Mouse (Mus musculus): ENCODE measurements at regions not wholly inside any gene's neighbourhood (a gene's known extent, or its start where the extent isn't known, plus 50 kb on each side); places are given as distances from the start of the nearest gene placed in this dataset.

- Histone ChIP-seq H3K4me1 (replicated peaks) (no peaks in the 10 kb centered on the region), H3K9ac (no peak overlapping the region), H3K4me3 (replicated peaks) (no peak overlapping the region), H3K4me2 (no peak overlapping the region), H3K9me3 (replicated peaks) (no peaks in the 10 kb centered on the region), H3K27me3 (no peaks in the 10 kb centered on the region), H3K27ac (replicated peaks) (no peak overlapping the region), H3K36me3 (replicated peaks) (no peaks in the 10 kb centered on the region)
- ATAC-seq (ENCODE audit: insufficient read depth) = no peak
- 53% methylated on average over 1 of the region's 1 CpGs for WGBS (ENCODE audit: insufficient replicate concordance)
Measured at GRCm38 (mm10) chr3:19848736-19849269, 108.1 kb upstream of the Cp start.

DNA sequence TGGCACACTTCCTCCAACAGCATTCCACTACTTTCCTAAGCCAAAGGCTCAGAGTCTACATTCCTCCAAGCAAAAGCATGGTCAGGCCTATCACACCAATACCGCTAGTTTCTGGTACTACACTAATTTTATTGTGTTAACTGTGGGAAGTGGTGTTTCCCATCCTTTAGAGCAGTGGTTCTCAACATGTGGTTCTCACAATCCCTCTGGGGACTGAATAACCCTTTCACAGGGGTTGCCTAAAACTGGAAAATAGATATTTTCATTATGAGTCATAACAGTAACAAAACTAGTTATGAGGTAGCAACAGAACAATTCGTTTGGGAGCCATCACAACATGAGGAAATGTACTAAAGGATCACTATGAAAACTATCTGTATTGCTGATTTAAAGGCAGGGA, 74.2 kb upstream of the Cp start:
- H3K27me3 ChIP-seq = no peaks in the 10 kb centered on the region
- no peak overlapping the region for H3K27ac ChIP-seq (replicated peaks)
- WGBS (ENCODE audit: insufficient replicate concordance) = 48% methylated on average over 2 of the region's 2 CpGs
- no peak overlapping the region for H3K9ac ChIP-seq
- no peaks in the 10 kb centered on the region for H3K4me1 ChIP-seq (replicated peaks)
- ATAC-seq (ENCODE audit: insufficient read depth) = no peak
- H3K36me3 ChIP-seq (replicated peaks) = no peaks in the 10 kb centered on the region
- H3K9me3 ChIP-seq (replicated peaks) = no peaks in the 10 kb centered on the region
- no peak overlapping the region for H3K4me3 ChIP-seq (replicated peaks)
- H3K4me2 ChIP-seq = no peak overlapping the region

GRCm38 (mm10) chr3:19888405-19888804, 68.4 kb upstream of the Cp start:
- no peaks in the 10 kb centered on the region for H3K27me3 ChIP-seq
- H3K9me3 ChIP-seq (replicated peaks) = no peaks in the 10 kb centered on the region
- H3K27ac ChIP-seq (replicated peaks) = no peak overlapping the region
- no peaks in the 10 kb centered on the region for H3K36me3 ChIP-seq (replicated peaks)
- no peaks in the 10 kb centered on the region for H3K4me1 ChIP-seq (replicated peaks)
- ATAC-seq (ENCODE audit: insufficient read depth) = no peak
- H3K4me3 ChIP-seq (replicated peaks) = no peak overlapping the region
- no peak overlapping the region for H3K4me2 ChIP-seq
- no peak overlapping the region for H3K9ac ChIP-seq

- WGBS (ENCODE audit: insufficient replicate concordance) = 5% methylated on average over 10 of the region's 10 CpGs
- ATAC-seq (ENCODE audit: insufficient read depth) = peak; percentile 57; the same call in 1 of the 2 replicates
- peaks cover 28% of the 10 kb centered on the region for H3K4me1 ChIP-seq (replicated peaks)
- peak overlapping the region; percentile 69 for H3K9ac ChIP-seq
- no peaks in the 10 kb centered on the region for H3K9me3 ChIP-seq (replicated peaks)
- 0 out of 2 replicates have a peak overlapping the region, but pooled peaks have one; percentile 42 for H3K27ac ChIP-seq (replicated peaks)
- no peaks in the 10 kb centered on the region for H3K27me3 ChIP-seq
- H3K36me3 ChIP-seq (replicated peaks) = no peaks in the 10 kb centered on the region
- peak overlapping the region; percentile 86 for H3K4me2 ChIP-seq
- peak overlapping the region; percentile 79 for H3K4me3 ChIP-seq (replicated peaks)
Measured at GRCm38 (mm10) chr3:19894258-19894629, 62.6 kb upstream of the Cp start.

GRCm38 (mm10) chr3:19894630-19895578, 62.0 kb upstream of the Cp start:
- Histone ChIP-seq H3K9ac (peak overlapping the region; percentile 69), H3K4me1 (replicated peaks) (peaks cover 28% of the 10 kb centered on the region), H3K27ac (replicated peaks) (peak overlapping the region; percentile 55), H3K4me3 (replicated peaks) (peak overlapping the region; percentile 79), H3K27me3 (no peaks in the 10 kb centered on the region), H3K9me3 (replicated peaks) (no peaks in the 10 kb centered on the region), H3K4me2 (peak overlapping the region; percentile 86), H3K36me3 (replicated peaks) (no peaks in the 10 kb centered on the region)
- under 1% methylated on average over 68 of the region's 68 CpGs for WGBS (ENCODE audit: insufficient replicate concordance)
- ATAC-seq (ENCODE audit: insufficient read depth) = peak; percentile 94

DNA sequence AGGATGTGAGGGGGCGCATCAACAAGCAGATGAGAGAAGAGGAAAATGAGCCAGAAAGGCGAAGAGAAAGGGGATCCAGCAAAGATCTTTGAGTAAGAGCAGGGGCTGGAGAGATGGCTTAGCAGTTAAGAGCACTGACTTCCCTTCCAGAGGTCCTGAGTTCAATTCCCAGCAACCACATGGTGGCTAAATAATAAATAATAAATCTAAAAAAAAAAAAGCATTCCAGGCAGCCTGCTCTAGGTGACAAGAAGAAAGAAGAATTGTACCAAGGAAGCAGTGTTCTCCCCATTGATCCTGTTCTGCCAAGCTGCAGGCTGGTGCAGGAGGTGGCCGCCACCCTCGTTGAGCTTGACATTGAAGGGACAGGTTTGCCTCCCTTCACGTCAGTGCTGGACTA, 61.1 kb upstream of the Cp start:
- H3K9me3 ChIP-seq (replicated peaks) = no peaks in the 10 kb centered on the region
- peaks cover 28% of the 10 kb centered on the region for H3K4me1 ChIP-seq (replicated peaks)
- H3K27me3 ChIP-seq = no peaks in the 10 kb centered on the region
- 32% methylated on average over 5 of the region's 5 CpGs for WGBS (ENCODE audit: insufficient replicate concordance)
- peak overlapping the region; percentile 86 for H3K4me2 ChIP-seq
- ATAC-seq (ENCODE audit: insufficient read depth) = no peak
- H3K36me3 ChIP-seq (replicated peaks) = no peaks in the 10 kb centered on the region
- no peak overlapping the region for H3K27ac ChIP-seq (replicated peaks)
- H3K4me3 ChIP-seq (replicated peaks) = peak overlapping the region; percentile 79
- peak overlapping the region; percentile 69 for H3K9ac ChIP-seq

DNA sequence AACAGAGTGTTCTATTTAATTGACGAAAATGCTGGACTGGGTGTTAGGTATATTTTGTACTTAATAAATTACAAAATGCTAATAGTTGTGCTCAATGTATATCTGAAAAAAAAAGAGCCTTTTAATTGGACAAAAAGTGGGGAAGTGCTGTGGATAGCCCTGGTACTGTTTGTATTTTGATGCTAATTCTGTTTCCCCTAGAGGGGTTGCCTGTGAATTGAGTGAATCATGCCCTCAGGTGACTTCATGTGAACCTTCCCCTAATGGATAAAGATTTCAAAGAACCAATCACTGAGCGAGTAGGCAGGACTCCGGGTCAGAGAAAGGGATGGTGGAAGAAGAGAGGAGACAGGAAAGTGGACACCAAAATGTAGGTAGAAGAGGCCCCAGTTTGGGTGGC, 59.7 kb upstream of the Cp start:
- ATAC-seq (ENCODE audit: insufficient read depth) = no peak
- H3K27me3 ChIP-seq = no peaks in the 10 kb centered on the region
- H3K9ac ChIP-seq = no peak overlapping the region
- no peak overlapping the region for H3K4me3 ChIP-seq (replicated peaks)
- 83% methylated on average over 3 of the region's 3 CpGs for WGBS (ENCODE audit: insufficient replicate concordance)
- peaks cover 28% of the 10 kb centered on the region for H3K4me1 ChIP-seq (replicated peaks)
- no peaks in the 10 kb centered on the region for H3K9me3 ChIP-seq (replicated peaks)
- no peak overlapping the region for H3K4me2 ChIP-seq
- H3K36me3 ChIP-seq (replicated peaks) = no peaks in the 10 kb centered on the region
- no peak overlapping the region for H3K27ac ChIP-seq (replicated peaks)

DNA sequence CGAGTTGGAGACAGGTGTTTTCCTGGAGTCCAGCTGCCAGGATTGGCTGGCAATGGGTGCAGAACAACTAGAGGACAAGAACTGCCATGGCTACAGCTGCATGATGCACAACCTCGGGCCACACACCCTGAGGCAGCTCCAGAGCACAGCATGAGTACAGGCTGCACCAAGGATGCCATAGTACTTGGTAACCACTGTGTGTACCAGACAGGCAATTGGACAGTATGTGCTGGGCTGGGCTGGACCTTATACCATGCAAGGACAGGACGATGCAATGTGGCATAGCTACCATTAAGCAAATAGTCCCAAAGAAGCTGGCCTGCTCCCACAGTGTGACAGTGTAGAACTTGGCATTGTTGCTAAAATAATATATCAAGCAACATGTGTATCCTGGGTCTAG, 54.6 kb upstream of the Cp start:
- no peaks in the 10 kb centered on the region for H3K9me3 ChIP-seq (replicated peaks)
- H3K27me3 ChIP-seq = no peaks in the 10 kb centered on the region
- H3K9ac ChIP-seq = no peak overlapping the region
- H3K27ac ChIP-seq (replicated peaks) = no peak overlapping the region
- H3K36me3 ChIP-seq (replicated peaks) = no peaks in the 10 kb centered on the region
- no peak overlapping the region for H3K4me3 ChIP-seq (replicated peaks)
- peaks cover 8% of the 10 kb centered on the region for H3K4me1 ChIP-seq (replicated peaks)
- peak; percentile 31; the same call in 1 of the 2 replicates for ATAC-seq (ENCODE audit: insufficient read depth)
- H3K4me2 ChIP-seq = no peak overlapping the region
- 72% methylated on average over 3 of the region's 3 CpGs for WGBS (ENCODE audit: insufficient replicate concordance)

- 21% methylated on average over 5 of the region's 5 CpGs for WGBS (ENCODE audit: insufficient replicate concordance)
- ATAC-seq (ENCODE audit: insufficient read depth) = no peak; the same call in 1 of the 2 replicates
Measured at GRCm38 (mm10) chr3:19904446-19905275, 52.2 kb upstream of the Cp start.

More at GRCm38 (mm10) chr3:19904446-19905275, 52.2 kb upstream of the Cp start:
- Histone ChIP-seq H3K4me2 (no peak overlapping the region), H3K4me3 (replicated peaks) (no peak overlapping the region), H3K9ac (no peak overlapping the region), H3K4me1 (replicated peaks) (no peaks in the 10 kb centered on the region), H3K9me3 (replicated peaks) (no peaks in the 10 kb centered on the region), H3K27ac (replicated peaks) (no peak overlapping the region), H3K36me3 (replicated peaks) (no peaks in the 10 kb centered on the region), H3K27me3 (no peaks in the 10 kb centered on the region)

Measured in liver, embryonic 15.5 days (tissue).